Mouse (Mus musculus): ENCODE measurements around the gene Prkar2b. TPM values are rescaled to one million over a fixed set of nuclear protein-coding genes. Genes with fewer than 3 reads are reported as not detected.

The Prkar2b gene
- polyA plus RNA-seq, 1 experiment from 2014 or later, result 11.8 TPM

DNA sequence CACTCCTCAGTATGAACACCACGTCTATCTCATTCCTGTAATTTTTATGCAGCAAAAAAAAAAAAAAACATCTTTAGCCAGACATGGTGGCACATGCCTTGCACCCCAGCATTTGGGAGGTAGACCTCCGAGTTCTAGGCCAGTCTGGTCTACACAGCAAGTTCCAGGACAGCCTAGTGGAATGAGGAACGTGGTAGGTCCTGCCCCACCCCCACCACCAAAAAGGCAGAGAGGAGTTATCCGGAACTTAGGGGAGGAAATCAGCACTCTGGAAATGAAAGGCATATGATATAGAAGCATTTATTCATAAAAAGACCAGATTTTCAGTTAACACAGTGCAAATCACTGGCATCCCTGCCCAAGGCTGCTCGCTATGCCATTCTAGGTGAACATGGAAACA, 52.4 kb downstream of the Prkar2b start:
- Histone ChIP-seq H3K9ac (no peak overlapping the region), H3K4me3 (no peak overlapping the region), H3K36me3 (no peaks in the 10 kb centered on the region), H3K27ac (replicated peaks) (no peak overlapping the region), H3K4me2 (no peak overlapping the region), H3K9me3 (peaks cover 8% of the 10 kb centered on the region; the same call in 1 of the 2 replicates), H3K4me1 (0 out of 2 replicates have a peak, but pooled peaks cover 3% of the 10 kb centered on the region), H3K27me3 (replicated peaks) (no peaks in the 10 kb centered on the region)
- 70% methylated on average over 5 of the region's 5 CpGs for WGBS
- no peak for ATAC-seq (ENCODE audit: extremely low read depth, insufficient number of reproducible peaks, low FRiP score, low TSS enrichment)

DNA sequence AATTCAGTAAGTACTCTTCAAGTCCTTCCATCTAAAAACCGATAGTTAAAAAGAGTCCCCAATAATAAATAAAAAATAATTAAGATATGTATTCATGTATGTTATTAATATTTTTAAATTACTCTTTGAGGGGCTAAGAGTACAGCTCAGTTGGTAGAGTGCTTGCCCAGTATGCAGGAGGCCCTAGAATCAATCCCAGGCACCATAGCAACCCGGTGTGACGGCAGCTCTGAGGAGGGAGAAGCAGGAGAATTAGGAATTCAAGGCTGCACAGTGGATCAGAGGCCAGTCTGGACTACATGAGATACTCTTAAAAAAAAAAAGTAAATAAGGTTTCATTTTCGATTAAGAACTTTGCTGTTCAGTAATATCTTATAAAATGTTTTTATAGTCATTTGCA, 53.5 kb downstream of the Prkar2b start:
- no peak overlapping the region for H3K4me2 ChIP-seq
- 0 out of 2 replicates have a peak, but pooled peaks cover 3% of the 10 kb centered on the region for H3K4me1 ChIP-seq
- no peak for ATAC-seq (ENCODE audit: extremely low read depth, insufficient number of reproducible peaks, low FRiP score, low TSS enrichment)
- no peaks in the 10 kb centered on the region for H3K27me3 ChIP-seq (replicated peaks)
- WGBS, result 76% methylated on average over 4 of the region's 4 CpGs
- H3K9me3 ChIP-seq, result peaks cover 8% of the 10 kb centered on the region; the same call in 1 of the 2 replicates
- H3K4me3 ChIP-seq, result no peak overlapping the region
- no peaks in the 10 kb centered on the region for H3K36me3 ChIP-seq
- no peak overlapping the region for H3K27ac ChIP-seq (replicated peaks)
- no peak overlapping the region for H3K9ac ChIP-seq

DNA sequence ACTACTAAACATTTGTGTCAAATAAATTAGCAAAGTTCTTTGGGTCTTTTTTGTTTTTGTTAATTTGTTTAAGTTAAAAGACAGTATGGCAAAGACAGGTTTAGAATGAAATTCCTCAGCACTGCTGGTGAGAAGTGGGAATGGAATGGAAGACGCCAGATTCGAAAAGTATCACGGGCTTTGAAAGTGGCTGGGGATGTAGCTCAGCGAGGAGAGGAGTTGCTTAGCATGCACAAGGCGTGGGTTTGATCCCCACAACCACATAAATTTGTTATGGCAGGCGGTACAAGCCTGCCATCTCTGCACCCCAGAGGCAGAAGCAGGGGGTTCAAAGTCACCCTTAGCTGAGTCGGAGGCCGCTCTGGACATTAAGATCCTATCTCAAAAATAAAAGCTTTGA, 54.1 kb downstream of the Prkar2b start:
- Histone ChIP-seq H3K4me2 (no peak overlapping the region), H3K36me3 (no peaks in the 10 kb centered on the region), H3K9me3 (peaks cover 8% of the 10 kb centered on the region; the same call in 1 of the 2 replicates), H3K4me3 (no peak overlapping the region), H3K27ac (replicated peaks) (no peak overlapping the region), H3K27me3 (replicated peaks) (no peaks in the 10 kb centered on the region), H3K9ac (no peak overlapping the region), H3K4me1 (0 out of 2 replicates have a peak, but pooled peaks cover 3% of the 10 kb centered on the region)
- WGBS, result 88% methylated on average over 8 of the region's 8 CpGs
- no peak for ATAC-seq (ENCODE audit: extremely low read depth, insufficient number of reproducible peaks, low FRiP score, low TSS enrichment)

DNA sequence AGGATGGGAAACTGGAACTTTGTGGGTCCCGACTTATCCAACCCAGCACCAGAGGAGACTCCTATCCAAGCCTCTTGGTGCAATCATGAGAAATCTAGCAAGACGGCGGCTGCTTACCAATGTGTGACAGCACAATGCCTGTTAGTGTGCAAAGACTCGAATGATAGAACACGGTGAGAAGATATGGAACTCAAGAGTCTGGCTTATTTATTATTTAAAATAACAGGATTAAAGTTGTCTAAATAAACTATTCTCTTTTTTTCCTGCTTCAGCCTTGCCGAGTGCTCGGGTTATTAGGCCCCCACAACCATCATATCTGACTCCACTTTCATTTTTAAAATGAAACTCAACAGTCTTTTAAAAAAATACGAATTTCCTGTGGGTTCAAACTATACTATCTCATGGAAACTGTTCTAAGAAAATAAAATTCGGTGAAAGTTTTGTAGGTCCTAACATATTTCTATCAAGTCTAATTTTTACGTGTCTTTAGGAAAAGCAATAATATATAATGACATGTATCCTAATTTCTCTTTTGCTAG, 54.6 kb downstream of the Prkar2b start:
- ATAC-seq (ENCODE audit: extremely low read depth, insufficient number of reproducible peaks, low FRiP score, low TSS enrichment), result no peak
- no peaks in the 10 kb centered on the region for H3K36me3 ChIP-seq
- H3K4me2 ChIP-seq, result no peak overlapping the region
- no peaks in the 10 kb centered on the region for H3K27me3 ChIP-seq (replicated peaks)
- no peak overlapping the region for H3K4me3 ChIP-seq
- H3K9ac ChIP-seq, result no peak overlapping the region
- no peak overlapping the region for H3K27ac ChIP-seq (replicated peaks)
- 0 out of 2 replicates have a peak, but pooled peaks cover 3% of the 10 kb centered on the region for H3K4me1 ChIP-seq
- 85% methylated on average over 10 of the region's 10 CpGs for WGBS
- peaks cover 8% of the 10 kb centered on the region; the same call in 1 of the 2 replicates for H3K9me3 ChIP-seq

DNA sequence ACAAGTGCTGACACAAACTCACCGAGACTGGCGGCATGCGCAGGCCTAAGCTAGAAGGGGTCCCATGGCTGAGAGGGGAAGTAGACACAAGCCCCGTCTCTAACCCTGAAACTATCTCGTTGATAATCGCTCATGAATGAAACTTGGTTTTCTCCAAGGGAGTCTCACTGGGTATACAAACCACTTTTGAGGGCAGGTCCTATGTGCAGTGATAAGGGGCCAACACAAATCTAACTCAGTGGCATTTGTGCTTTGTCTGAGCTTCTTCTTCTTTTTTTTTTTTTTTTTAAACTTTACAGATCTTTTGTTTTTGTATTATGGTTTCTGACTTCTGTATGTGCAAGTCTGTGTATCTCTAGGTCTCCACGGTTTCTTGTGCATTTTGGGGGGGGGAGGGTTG, 60.6 kb downstream of the Prkar2b start:
- no peak overlapping the region for H3K27ac ChIP-seq (replicated peaks)
- no peak for ATAC-seq (ENCODE audit: extremely low read depth, insufficient number of reproducible peaks, low FRiP score, low TSS enrichment)
- H3K36me3 ChIP-seq, result no peaks in the 10 kb centered on the region
- peaks cover 34% of the 10 kb centered on the region for H3K4me1 ChIP-seq
- H3K27me3 ChIP-seq (replicated peaks), result no peaks in the 10 kb centered on the region
- peaks cover 4% of the 10 kb centered on the region; the same call in 1 of the 2 replicates for H3K9me3 ChIP-seq
- 81% methylated on average over 7 of the region's 7 CpGs for WGBS
- no peak overlapping the region for H3K4me2 ChIP-seq
- no peak overlapping the region for H3K9ac ChIP-seq
- no peak overlapping the region for H3K4me3 ChIP-seq

DNA sequence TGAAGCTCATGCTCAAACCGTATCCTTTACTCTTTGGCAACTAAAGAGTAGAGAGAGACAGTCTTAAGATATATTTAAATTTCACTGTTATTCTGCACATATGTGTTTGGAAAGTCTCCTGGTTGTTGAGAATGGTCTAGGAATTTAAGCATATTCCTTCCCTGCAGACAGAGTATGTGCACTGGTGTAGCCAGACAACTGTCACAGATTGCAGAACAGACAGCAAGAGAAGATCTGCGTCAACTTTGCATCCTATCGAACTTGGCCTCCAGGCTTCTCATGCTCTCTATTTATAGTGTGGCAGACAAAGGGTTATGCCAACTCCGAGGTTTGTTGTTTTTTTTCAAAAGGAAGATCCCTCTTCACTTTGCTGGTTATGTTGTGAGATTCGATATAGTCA, 62.4 kb downstream of the Prkar2b start:
- Histone ChIP-seq H3K27me3 (replicated peaks) (no peaks in the 10 kb centered on the region), H3K9me3 (no peaks in the 10 kb centered on the region), H3K27ac (replicated peaks) (no peak overlapping the region), H3K4me2 (no peak overlapping the region), H3K4me1 (peaks cover 34% of the 10 kb centered on the region), H3K9ac (no peak overlapping the region), H3K36me3 (no peaks in the 10 kb centered on the region), H3K4me3 (no peak overlapping the region)
- ATAC-seq (ENCODE audit: extremely low read depth, insufficient number of reproducible peaks, low FRiP score, low TSS enrichment), result no peak
- WGBS, result 58% methylated on average over 5 of the region's 5 CpGs

DNA sequence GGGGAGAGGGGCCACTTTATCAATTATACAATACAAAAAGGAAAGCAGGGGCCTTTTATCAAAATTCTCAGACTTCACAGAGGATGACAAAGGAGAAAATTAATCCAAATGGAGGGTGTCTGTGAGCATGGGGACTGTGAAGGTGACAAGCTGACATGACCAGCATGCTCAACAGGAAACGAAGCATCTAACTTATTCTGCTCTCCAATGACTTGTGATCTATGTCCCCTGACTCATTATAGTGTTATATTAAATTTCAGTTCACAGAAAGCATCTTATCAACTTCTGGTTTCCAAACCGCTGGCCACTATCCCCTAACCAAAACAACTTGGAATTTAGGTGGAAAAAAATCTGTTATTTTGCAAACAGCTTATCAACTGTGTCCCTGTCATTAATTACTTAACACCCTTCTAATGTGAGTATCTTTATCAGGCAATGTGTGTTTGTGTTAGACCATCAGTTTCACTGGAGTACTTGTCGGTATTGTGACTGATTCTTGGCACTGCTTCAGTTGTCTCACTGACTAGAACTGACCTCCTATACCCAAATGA, 63.7 kb downstream of the Prkar2b start:
- Histone ChIP-seq H3K9ac (no peak overlapping the region), H3K36me3 (no peaks in the 10 kb centered on the region), H3K27me3 (replicated peaks) (no peaks in the 10 kb centered on the region), H3K9me3 (no peaks in the 10 kb centered on the region), H3K4me2 (no peak overlapping the region), H3K4me3 (no peak overlapping the region), H3K27ac (replicated peaks) (peak overlapping the region; percentile 48; the same call in 1 of the 2 replicates), H3K4me1 (peaks cover 36% of the 10 kb centered on the region)
- no peak for ATAC-seq (ENCODE audit: extremely low read depth, insufficient number of reproducible peaks, low FRiP score, low TSS enrichment)
- WGBS, result 24% methylated on average over 3 of the region's 3 CpGs

DNA sequence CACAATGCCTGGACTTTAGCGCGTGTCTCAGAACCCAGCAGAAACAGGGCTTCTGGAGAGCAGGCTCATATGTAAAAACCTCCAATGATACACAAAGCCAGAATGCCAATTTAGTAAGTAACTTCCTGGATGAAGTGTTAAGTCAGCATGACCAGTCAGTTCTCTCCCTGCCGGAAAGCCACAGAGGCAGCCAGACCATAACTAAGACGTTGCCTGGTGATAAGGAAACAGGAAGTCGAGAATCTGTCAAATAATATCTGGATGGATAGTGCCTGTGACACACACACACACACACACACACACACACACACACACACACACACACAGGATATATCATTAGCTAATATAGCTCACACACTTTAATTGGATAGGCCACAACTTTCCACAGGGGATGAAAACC, 64.2 kb downstream of the Prkar2b start:
- Histone ChIP-seq H3K4me2 (no peak overlapping the region), H3K9me3 (no peaks in the 10 kb centered on the region), H3K36me3 (no peaks in the 10 kb centered on the region), H3K9ac (no peak overlapping the region), H3K27me3 (replicated peaks) (no peaks in the 10 kb centered on the region), H3K4me3 (no peak overlapping the region), H3K27ac (replicated peaks) (peak overlapping the region; percentile 48), H3K4me1 (peaks cover 36% of the 10 kb centered on the region)
- no peak for ATAC-seq (ENCODE audit: extremely low read depth, insufficient number of reproducible peaks, low FRiP score, low TSS enrichment)
- 48% methylated on average over 5 of the region's 5 CpGs for WGBS

DNA sequence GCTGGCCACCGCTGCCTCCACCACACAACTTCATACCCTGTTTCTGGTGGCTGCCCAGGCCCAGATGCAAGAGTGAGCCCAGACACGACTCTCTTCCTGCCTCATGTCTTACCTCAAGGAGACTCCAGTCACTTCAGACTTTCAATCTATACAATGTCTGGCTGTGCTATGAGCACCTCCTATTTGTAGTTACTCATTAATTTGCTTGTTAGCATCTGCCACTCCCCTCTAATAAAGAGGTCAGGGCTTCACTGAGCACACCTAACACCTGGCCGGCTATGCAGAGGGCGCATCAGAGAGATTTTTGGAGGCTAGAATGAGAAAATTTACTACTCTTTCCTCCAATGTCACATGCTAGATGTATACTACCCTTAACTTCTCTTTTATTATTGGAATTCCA, 70.5 kb downstream of the Prkar2b start:
- H3K9me3 ChIP-seq, result no peaks in the 10 kb centered on the region
- H3K36me3 ChIP-seq, result no peaks in the 10 kb centered on the region
- no peak overlapping the region for H3K4me3 ChIP-seq
- H3K27me3 ChIP-seq (replicated peaks), result no peaks in the 10 kb centered on the region
- no peak overlapping the region for H3K27ac ChIP-seq (replicated peaks)
- 94% methylated on average over 4 of the region's 4 CpGs for WGBS
- H3K4me2 ChIP-seq, result no peak overlapping the region
- ATAC-seq (ENCODE audit: extremely low read depth, insufficient number of reproducible peaks, low FRiP score, low TSS enrichment), result no peak
- peaks cover 8% of the 10 kb centered on the region; the same call in 1 of the 2 replicates for H3K4me1 ChIP-seq
- no peak overlapping the region for H3K9ac ChIP-seq

DNA sequence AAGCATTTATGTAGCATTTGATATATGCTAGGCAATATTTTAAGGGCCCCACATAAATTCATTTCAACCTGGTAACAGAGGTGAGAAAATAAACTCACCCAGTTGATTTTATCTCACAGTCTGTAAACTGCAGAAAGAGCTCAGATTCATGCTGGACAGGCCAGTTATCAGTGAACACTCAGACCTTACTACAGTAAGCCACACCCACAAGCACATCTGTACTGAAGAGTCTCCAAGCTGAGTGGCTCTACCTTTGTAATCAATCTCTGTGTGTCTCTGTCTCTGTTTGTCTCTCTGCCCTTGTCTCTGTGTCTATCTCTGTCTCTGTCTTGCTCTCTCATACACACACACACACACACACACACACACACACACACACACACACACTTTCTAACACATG, 71.4 kb downstream of the Prkar2b start:
- no peak overlapping the region for H3K4me2 ChIP-seq
- H3K27me3 ChIP-seq (replicated peaks), result no peaks in the 10 kb centered on the region
- H3K27ac ChIP-seq (replicated peaks), result no peak overlapping the region
- H3K4me1 ChIP-seq, result peaks cover 12% of the 10 kb centered on the region
- no peaks in the 10 kb centered on the region for H3K9me3 ChIP-seq
- H3K9ac ChIP-seq, result no peak overlapping the region
- ATAC-seq (ENCODE audit: extremely low read depth, insufficient number of reproducible peaks, low FRiP score, low TSS enrichment), result no peak
- no peak overlapping the region for H3K4me3 ChIP-seq
- no peaks in the 10 kb centered on the region for H3K36me3 ChIP-seq

DNA sequence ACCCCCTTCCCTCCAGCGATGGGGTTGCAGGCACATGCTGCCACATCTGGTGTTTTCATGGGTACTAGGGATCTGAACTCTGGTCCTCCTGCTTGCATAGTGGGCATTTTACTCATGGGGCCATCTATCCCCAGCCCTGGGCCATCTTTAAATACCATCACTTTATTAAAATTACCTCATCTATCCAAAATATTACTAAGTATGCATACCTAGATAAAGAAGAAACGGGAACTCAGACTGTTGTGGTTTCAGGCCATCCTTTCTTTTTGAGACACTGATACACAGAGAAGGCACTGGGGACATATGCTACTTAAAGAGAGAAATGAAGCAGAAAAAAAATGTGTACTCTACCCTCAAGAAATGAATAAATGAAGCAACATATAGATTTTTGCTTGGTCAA, 74.6 kb downstream of the Prkar2b start:
- H3K4me2 ChIP-seq, result no peak overlapping the region
- H3K4me3 ChIP-seq, result no peak overlapping the region
- no peak for ATAC-seq (ENCODE audit: extremely low read depth, insufficient number of reproducible peaks, low FRiP score, low TSS enrichment)
- H3K36me3 ChIP-seq, result no peaks in the 10 kb centered on the region
- WGBS, result 89% methylated on average over 2 of the region's 2 CpGs
- peaks cover 2% of the 10 kb centered on the region; the same call in 1 of the 2 replicates for H3K27me3 ChIP-seq (replicated peaks)
- no peak overlapping the region for H3K27ac ChIP-seq (replicated peaks)
- no peaks in the 10 kb centered on the region for H3K9me3 ChIP-seq
- no peak overlapping the region for H3K9ac ChIP-seq
- peaks cover 15% of the 10 kb centered on the region for H3K4me1 ChIP-seq

DNA sequence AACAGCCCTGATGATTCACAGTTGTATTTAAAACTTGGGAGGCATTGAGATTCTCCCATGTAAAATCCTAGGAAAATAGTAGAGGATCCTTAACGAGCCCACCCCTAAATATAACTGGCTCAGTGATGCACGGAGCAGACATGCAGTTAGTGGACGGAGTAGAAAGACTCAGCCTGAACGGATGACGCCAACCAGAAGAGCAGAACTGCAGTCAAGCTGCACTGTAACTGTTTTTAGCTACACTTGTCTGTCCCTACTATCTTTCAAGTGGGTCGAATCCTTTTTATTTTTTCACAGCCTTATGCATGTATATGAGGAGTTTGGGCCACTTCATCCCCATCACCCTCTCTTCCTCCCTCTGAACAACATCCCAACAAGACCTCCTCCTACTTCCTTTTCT, 75.4 kb downstream of the Prkar2b start:
- 62% methylated on average over 6 of the region's 6 CpGs for WGBS
- Histone ChIP-seq H3K36me3 (no peaks in the 10 kb centered on the region), H3K4me3 (no peak overlapping the region), H3K9ac (no peak overlapping the region), H3K27me3 (replicated peaks) (peaks cover 2% of the 10 kb centered on the region; the same call in 1 of the 2 replicates), H3K9me3 (no peaks in the 10 kb centered on the region), H3K27ac (replicated peaks) (no peak overlapping the region), H3K4me2 (no peak overlapping the region), H3K4me1 (peaks cover 15% of the 10 kb centered on the region)
- no peak for ATAC-seq (ENCODE audit: extremely low read depth, insufficient number of reproducible peaks, low FRiP score, low TSS enrichment)
